Mouse (Mus musculus): ENCODE data around the gene Olfr203.
"Not testable (repeated sequence)": the region's sequence is repeated elsewhere in the genome, so short reads cannot be mapped to it uniquely, and the experiment has no call there.

The Olfr203 gene

DNA sequence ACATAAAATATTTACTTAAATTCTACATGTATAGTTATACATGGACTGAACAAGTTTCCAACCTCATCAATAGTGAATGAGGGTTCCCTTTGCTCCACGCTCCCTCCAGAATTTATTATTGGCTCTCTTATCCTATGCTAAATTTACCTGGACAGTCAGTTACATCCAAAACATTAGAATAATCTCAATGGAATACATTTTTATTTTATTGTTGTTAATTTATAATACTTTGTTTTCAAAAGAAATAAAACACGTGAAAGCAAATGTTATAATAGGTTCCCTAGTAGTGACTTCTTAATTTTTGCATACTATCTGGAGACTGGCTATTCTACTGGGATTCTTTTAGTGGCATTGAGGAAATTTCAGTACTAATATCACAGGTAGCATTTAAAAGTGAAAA is at the start of gene Olfr203:
Olfr203 (plus strand) TSS at position 301 of the 400 bp plus-strand sequence.
- DNase-seq (ENCODE audit: low spot score in 2 of 2): no peak

DNA sequence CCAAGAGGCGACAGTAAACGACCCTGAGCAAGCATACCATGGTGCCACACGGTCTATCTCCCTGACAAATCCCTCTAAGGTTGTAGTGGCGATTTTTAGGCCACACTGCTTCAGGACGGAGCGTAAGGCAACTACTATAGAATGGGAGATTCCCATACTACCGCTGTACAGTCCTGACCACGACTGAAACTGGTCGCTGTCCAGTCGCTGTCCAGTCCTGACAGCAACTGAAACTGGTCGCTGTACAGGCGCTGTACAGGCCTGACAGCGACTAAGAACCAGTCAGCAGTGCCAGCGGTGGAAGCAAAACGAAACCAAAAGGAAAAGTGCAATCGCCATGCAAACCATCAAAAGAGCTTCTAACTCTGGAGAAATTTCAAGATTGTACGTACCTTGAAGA is 49.0 kb upstream of the Olfr203 start:
- no peak for DNase-seq (ENCODE audit: low spot score in 2 of 2)

DNA sequence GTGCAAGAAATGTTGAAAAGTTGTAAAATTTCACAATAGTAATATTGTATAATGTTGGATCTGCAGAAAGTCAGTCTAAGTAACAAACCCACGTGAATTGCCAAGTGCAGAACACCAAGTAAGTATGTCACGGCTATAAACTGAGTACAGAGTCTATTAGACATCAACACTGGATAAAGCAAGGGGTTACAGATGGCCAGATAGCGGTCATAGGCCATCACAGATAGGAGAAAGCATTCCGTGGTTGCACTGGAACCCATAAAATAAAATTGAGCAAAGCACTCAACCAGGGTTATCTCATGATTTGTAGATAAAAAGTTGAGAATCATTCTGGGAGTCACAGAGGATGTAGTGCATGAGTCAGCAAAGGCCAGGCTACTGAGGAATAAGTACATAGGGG is 29.6 kb upstream of the Olfr203 start:
- DNase-seq (ENCODE audit: low spot score in 2 of 2): not testable (repeated sequence)

DNA sequence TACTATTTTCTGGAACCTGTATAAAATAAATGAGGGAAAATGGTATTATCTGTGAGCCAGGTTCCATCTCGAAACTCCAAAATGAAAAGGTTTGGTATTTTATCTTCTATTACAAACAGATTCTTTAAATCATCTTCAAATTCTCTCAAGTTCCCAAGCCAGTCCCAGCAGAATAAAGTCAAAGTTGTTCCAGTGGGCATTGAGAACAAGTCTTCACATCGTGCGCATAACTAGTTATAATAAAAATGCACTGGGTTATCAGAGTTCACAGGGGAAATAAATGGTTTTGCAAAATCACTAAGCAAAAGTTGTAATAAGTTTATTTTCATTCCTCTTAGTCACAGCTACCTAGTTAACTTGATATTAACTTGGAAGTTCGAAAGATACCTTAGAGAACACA is 26.1 kb upstream of the Olfr203 start, which contains the start of gene Olfr201:
Olfr201 (minus strand) TSS at position 101 of the 400 bp plus-strand sequence.
- DNase-seq (ENCODE audit: low spot score in 2 of 2): not testable (repeated sequence)

DNA sequence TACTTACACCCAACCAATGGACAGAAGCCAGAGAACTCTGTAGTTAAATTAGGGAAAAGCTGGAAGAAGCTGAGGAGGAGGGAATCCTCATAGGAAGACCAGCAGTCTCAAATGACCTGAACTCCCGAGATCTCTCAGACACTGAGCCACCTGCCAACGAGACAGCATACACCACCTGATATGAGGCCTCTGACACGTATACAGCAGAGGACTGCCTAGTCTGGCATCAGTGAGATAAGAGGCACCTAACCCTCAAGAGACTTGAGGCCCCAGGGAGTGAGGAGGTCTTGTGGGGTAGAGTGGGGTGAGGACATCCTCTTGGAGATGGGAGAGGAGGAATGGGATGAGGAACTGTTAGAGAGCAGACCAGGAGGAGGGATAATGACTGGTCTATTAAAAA is 18.1 kb upstream of the Olfr203 start:
- no peak for DNase-seq (ENCODE audit: low spot score in 2 of 2)

DNA sequence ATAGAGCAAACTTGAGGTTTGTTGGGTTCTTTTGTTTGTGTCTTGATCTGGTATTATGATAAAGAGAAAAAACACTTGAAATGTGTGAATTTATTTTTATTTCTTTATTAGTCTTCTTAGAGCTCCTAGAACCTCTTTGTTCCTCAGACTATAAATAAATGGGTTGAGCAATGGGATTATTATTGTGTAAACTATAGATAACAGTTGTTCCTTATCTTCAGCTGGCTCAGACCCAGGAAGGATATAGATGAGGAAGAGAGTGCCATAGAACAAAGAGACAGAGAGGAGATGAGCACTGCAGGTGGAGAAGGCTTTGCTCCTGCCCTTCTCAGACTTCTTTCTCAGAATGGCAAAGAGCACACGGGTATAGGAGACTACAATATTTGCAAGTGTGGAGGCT is 15.2 kb upstream of the Olfr203 start:
- DNase-seq (ENCODE audit: low spot score in 2 of 2): no peak

DNA sequence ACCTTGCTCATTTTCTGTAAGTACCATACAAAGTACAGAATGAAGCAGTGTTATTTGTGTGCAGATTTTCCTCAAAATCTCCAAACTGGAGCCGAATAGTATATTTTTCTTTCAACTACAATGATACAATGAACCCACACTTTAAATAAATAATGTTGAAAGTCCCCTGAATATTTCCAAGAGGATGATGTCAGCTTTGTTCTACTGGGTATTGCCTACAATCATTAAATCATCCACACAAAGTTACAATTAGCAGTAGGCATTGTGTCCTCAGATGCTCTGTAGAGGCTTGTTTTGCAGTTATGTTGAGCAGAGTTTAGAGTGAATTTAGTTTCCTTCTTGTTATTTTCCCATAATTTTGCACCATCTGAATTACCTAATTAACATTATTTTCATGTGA is 12.0 kb upstream of the Olfr203 start, which contains the start of gene Olfr202:
Olfr202 (minus strand) TSS at position 101 of the 400 bp plus-strand sequence.
- DNase-seq (ENCODE audit: low spot score in 2 of 2): no peak

DNA sequence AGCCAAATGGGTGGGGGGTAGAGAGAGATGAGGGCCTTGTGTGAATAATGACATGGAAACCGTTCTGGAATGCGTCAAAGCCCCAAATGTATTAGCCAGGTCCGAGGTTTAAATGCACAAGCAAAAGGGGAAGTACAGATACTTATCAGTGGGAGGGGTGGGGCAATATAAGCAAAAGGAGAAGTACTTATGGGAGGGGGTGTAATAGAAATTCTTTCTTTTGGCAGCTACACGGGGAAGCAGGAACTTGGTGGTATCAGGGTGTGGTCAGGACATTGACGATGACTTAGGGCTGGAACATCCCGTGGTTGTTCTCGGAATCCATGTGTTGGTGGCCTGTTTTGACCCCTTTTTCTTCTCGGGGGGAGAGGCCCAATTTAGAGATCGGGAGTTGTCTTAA is 11.1 kb upstream of the Olfr203 start:
- DNase-seq (ENCODE audit: low spot score in 2 of 2): not testable (repeated sequence)

DNA sequence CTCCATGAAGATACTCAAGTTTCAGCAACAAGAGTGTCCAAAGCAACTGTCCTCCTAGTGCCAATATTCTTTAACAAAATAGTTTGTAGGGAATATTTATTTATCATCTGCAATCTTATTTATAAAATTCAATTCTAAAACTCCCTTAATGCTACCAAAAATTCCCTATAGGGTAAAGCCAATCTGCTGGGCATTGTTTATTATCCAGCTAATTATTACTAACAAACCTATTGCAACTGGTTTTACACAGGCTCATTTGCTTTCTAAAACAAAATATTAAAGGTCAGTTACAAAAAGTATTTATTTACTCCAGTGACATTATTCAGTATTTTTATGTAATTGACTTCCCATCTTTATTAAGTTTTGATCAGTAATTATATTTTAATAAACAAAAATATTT is 19.5 kb downstream of the Olfr203 start, which contains the start of gene Olfr204:
Olfr204 (minus strand) TSS at position 101 of the 400 bp plus-strand sequence.
- no peak for DNase-seq (ENCODE audit: low spot score in 2 of 2)

DNA sequence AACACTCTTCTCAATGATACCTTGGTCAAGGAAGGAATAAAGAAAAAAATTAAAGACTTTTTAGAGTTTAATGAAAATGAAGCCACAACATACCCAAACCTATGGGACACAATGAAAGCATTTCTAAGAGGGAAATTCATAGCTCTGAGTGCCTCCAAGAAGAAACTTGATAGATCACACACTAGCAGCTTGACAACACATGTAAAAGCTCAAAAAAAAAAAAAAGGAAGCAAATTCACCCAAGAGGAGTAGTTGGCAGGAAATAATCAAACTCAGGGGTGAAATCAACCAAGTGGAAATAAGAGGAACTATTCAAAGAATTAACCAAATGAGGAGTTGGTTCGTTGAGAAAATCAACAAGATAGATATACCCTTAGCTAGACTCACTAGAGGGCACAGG is 24.6 kb downstream of the Olfr203 start:
- not testable (repeated sequence) for DNase-seq (ENCODE audit: low spot score in 2 of 2)

DNA sequence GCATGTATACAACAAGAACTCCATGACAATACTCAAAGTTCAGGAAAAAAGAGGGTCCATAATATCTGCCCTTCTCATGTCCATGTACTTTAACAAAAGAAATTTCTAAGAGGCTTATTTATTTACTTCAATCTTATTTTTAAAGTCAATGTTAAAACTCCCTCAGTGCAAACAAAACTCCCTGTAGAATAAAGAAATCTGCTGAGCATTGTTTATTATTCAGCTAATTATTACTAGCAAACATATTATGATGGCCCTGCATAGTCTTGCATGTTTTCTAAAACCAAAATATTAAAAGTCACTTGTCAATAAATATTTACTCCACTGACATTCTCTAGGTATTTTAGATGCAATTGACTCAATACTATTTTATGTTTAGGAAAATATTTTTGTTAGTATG is 32.4 kb downstream of the Olfr203 start, which contains the start of gene Olfr205:
Olfr205 (minus strand) TSS at position 101 of the 400 bp plus-strand sequence.
- no peak for DNase-seq (ENCODE audit: low spot score in 2 of 2)

DNA sequence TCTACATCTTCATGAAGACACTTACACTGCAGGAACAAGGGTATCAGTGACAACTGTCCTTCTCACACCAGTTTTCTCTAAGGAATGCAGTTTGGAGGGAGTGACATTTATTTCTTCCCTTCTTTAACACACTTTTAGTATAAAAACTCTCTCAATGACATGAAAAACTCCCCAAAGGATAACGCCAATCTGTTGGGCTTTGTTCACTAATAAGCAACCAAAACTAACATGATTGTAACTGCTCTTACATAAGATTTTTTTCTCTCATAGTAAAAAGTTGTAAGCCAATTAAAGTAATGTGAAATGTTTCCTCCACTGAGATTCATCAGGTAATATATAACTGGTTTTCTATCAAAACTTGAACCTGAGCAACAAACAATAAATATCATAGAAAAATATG is 50.5 kb downstream of the Olfr203 start, which contains the start of gene Olfr206:
Olfr206 (minus strand) TSS at position 101 of the 400 bp plus-strand sequence.
- DNase-seq (ENCODE audit: low spot score in 2 of 2): no peak
